Mouse (Mus musculus) neutrophil, adult 65 days (primary cell): ENCODE measurements around the gene Hrh1. TPM values are rescaled to one million over a fixed set of nuclear protein-coding genes. Genes with fewer than 3 reads are reported as not detected.

Experiments used
- total RNA-seq: library from RNA; stranded (reverse); gene quantifications from 2 replicates; pipeline ENCODE4 v1.2.4, GENCODE M21; 2023

The Hrh1 gene
- 0.23 TPM in 1 of 2 replicates, not detected in the other for total RNA-seq

DNA sequence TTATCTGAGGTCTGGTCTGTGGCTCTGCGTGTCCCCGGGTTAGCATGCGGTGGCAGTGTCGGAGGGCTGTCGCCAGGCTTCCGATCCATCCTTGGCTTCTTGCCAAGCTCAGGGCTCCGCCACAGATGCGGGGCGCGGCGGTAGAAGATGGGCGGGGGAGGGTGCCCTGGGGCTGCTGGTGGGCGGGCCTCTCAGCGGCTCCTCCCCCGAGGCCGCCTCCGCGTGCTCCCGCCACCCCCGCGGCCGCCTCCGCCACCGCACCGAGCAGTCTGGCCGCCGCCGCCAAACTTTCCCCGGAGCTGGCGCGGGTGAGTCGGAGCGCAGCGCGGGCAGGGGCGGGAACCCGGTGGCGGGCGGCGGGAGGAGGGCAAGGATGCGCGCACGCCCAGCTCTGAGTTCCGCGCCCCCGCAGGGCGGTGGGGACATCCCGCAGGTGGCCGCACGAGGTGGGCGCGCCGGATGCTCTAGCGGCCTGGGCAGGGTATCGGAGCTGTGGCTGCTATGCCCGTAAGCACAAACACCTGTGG, at the start of gene Hrh1:
Hrh1 (plus strand) TSS at position 246 of the 527 bp plus-strand sequence.

Other genes starting within 250 kb of the Hrh1 start
- not detected in 2 replicates for gene Slc6a1, start 115.3 kb upstream of the Hrh1 start, total RNA-seq
- 186 and 254 TPM in 2 replicates for gene Atg7, start 245.2 kb downstream of the Hrh1 start, total RNA-seq